Comparison of ENCODE assay signal across 12 mouse cellular contexts in the genomic region with DNA sequence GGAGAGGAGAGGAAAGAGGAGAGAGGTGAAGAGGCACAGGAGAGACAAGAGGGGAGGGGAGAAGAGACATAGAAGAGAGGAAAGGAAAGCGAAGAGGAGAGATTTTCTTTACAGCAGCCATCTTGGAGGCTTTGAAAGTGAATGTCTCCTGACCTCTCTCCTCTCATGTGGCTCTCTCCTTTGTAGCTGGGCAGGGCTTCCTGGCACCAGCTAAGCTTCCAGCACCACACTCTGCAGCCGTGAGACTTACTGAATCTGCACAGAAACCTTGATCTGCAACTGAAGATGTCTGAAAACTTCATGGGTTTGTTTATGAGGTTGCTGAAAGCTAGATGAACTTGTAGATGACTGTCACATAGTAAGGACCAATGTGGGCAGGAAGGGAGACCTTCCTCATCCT.
"Had no signal": no experiment of that assay in that cellular context is flagged by ENCODE, and none has a peak within 500 bp of the region (broad histone marks: within the 10 kb centered on the region; RNA-seq: fewer than 3 reads in every experiment).

No protein-coding gene starts in this region.

- DNase-seq: kidney, adult 8-10 months; kidney, postnatal 10 days; kidney, postnatal 36 days; layer of hippocampus, postnatal 36 days; liver, embryonic 13.5 days; lung, adult 2 months; lung, postnatal 14 days; lung, postnatal 4 days; midbrain, embryonic 14.5 days; right cerebral cortex, adult 18-20 months; right cerebral cortex, postnatal 14 days; right cerebral cortex, postnatal 4 days had no signal
